Mouse (Mus musculus): ENCODE data around the gene Rbp1. TPM values are rescaled to one million over a fixed set of nuclear protein-coding genes. Genes with fewer than 3 reads are reported as not detected.

The Rbp1 gene
- total and polyA plus RNA-seq, 3 experiments, result 0.08 to 0.21 TPM; not detected in 1

DNA sequence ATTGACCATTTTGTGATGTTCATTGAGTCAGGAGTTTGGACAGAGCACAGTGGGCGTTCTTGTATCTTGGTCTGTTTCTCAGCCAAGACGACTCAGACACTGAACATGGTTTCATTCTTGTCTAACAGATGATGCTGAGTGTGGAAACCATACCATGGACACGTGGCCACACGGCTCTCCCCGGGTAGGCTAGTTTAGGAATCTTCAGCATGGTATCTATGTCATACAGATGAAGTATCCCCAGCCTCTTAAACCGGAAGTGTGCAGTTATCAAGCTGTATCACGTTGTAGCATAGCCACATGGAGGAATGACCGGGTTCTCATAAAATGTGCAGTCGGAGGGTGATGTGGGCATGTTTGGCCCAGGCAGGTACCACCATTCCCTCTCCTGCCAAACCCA is 42.2 kb upstream of the Rbp1 start:
- no peaks in the 10 kb centered on the region for H3K9me3 ChIP-seq (replicated peaks; ENCODE audit: insufficient read depth, low read length)
- H3K4me1 ChIP-seq (ENCODE audit: control insufficient read depth in 1 of 2, insufficient read depth in 2 of 2, low read length in 2 of 2), result peaks cover 0 to 5% of the 10 kb centered on the region in 2 experiments; a peak in 2 of 4 replicates
- no peak overlapping the region for H3K4me3 ChIP-seq (ENCODE audit: control insufficient read depth in 1 of 2, insufficient read depth in 1 of 2, low read depth in 2 of 2, low read length in 2 of 2)
- peak; percentile 36 for DNase-seq (ENCODE audit: low read depth, low spot score)
- H3K36me3 ChIP-seq (ENCODE audit: control insufficient read depth in 1 of 2, insufficient read depth in 2 of 2, low read length in 2 of 2), result 0 out of 4 replicates have a peak, but pooled peaks cover 0 to 2% of the 10 kb centered on the region in 2 experiments
- H3K9ac ChIP-seq (ENCODE audit: control insufficient read depth, low read depth, low read length, poor library complexity, severe bottlenecking), result no peak overlapping the region
- TF ChIP-seq MAX (IDR thresholded peaks at IDR 0.05; ENCODE audit: low read length) (peak; percentile 52; the same call in 1 of the 2 replicates), TCF12 (IDR thresholded peaks at IDR 0.05; ENCODE audit: low read depth, low read length) (0 out of 2 replicates have a peak, but pooled peaks have one; percentile 50), USF1 (IDR thresholded peaks at IDR 0.05; ENCODE audit: low read depth, low read length) (peak; percentile 77), RAD21 (IDR thresholded peaks at IDR 0.05; ENCODE audit: low read depth, low read length) (no peak), MYC (IDR thresholded peaks at IDR 0.05; ENCODE audit: low read depth, low read length) (0 out of 2 replicates have a peak, but pooled peaks have one; percentile 41), JUND (IDR thresholded peaks at IDR 0.05; ENCODE audit: low read depth, low read length) (no peak), EP300 (IDR thresholded peaks at IDR 0.05; ENCODE audit: low read depth in 1 of 2, low read length in 2 of 2) (peak; percentile 12 to 48; a peak in 2 of 4 replicates), USF2 (IDR thresholded peaks at IDR 0.05; ENCODE audit: borderline replicate concordance in 1 of 2, insufficient read depth in 1 of 2, low read depth in 1 of 2, low read length in 2 of 2) (0 out of 4 replicates have a peak, but pooled peaks of 1 of the 2 experiments have one; percentile 9), TAL1 (IDR thresholded peaks at IDR 0.05; ENCODE audit: low read length) (peak; percentile 39)
- no peak overlapping the region for H3K27ac ChIP-seq (ENCODE audit: control insufficient read depth, low read depth, low read length)
- no peaks in the 10 kb centered on the region for H3K27me3 ChIP-seq (ENCODE audit: control insufficient read depth in 1 of 2, insufficient read depth in 2 of 2, low read length in 2 of 2)
- no peaks in the 10 kb centered on the region for H3K79me2 ChIP-seq (ENCODE audit: control insufficient read depth, insufficient read depth, low read length, poor library complexity)

DNA sequence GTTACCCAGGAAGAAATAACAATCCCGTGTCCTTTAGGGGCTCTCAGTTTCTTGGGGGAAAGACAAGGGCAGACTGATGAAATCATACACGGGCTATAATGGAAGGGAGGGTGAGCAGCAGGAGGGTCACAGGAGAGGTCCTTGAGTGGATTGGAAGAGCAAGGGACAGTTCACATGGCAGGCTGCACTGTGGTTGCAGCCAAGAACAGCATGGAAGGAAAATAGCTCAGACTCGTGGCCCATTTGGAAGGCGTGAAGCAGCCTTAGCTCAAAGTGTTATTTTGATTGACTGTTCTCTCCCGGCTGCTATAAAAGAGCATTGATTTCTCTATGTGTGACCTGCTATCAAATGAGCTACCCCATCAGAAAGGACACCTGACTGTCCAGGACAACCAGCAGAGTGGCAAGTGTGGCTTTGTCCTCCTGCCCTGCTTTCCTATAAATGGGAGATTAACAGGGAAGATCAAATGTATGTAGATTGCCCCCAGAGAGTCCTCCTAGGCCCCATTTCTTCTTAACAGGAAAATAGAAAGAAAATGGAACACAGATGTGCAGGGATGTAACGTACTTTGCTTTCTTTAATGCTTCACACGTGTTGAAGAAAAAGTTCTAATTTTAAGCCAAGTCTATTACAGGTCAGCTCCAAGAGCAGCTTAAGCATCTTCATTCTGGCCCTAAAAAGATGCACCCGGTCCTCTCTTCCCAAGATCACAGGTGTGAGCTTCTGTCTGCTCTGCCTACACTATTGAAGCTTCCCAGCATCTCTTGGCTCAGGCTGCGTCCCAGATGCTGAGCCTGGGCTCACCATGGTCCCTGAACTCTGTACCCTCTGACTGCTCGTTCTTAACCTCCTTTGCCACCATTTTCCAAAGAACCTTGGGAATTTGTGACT is 34.8 kb upstream of the Rbp1 start:
- no peak overlapping the region for H3K4me3 ChIP-seq (ENCODE audit: control insufficient read depth in 1 of 2, insufficient read depth in 1 of 2, low read depth in 2 of 2, low read length in 2 of 2)
- no peaks in the 10 kb centered on the region for H3K36me3 ChIP-seq (ENCODE audit: control insufficient read depth in 1 of 2, insufficient read depth in 2 of 2, low read length in 2 of 2)
- H3K4me1 ChIP-seq (ENCODE audit: control insufficient read depth in 1 of 2, insufficient read depth in 2 of 2, low read length in 2 of 2), result no peaks in the 10 kb centered on the region
- no peaks in the 10 kb centered on the region for H3K9me3 ChIP-seq (replicated peaks; ENCODE audit: insufficient read depth, low read length)
- no peak for DNase-seq (ENCODE audit: low read depth, low spot score)
- H3K27ac ChIP-seq (ENCODE audit: control insufficient read depth, low read depth, low read length), result no peak overlapping the region
- TF ChIP-seq KAT2A (conservative IDR thresholded peaks at IDR 0.05; ENCODE audit: low read depth, low read length) (no peak), GABPA (IDR thresholded peaks at IDR 0.05; ENCODE audit: low read depth, low read length) (no peak), RCOR1 (IDR thresholded peaks at IDR 0.05; ENCODE audit: low read depth, low read length) (no peak), MXI1 (IDR thresholded peaks at IDR 0.05; ENCODE audit: low read depth, low read length) (no peak), MAX (IDR thresholded peaks at IDR 0.05; ENCODE audit: low read length) (no peak), TAL1 (IDR thresholded peaks at IDR 0.05; ENCODE audit: low read length) (no peak), POLR2AphosphoS2 (IDR thresholded peaks at IDR 0.05; ENCODE audit: low read length) (no peak), EP300 (IDR thresholded peaks at IDR 0.05; ENCODE audit: low read depth in 1 of 2, low read length in 2 of 2) (no peak), NRF1 (IDR thresholded peaks at IDR 0.05; ENCODE audit: insufficient read depth, low read depth, low read length, poor library complexity, severe bottlenecking) (no peak), POLR2A (IDR thresholded peaks at IDR 0.05; ENCODE audit: control insufficient read depth in 1 of 2, insufficient read depth in 1 of 2, low read depth in 1 of 2, low read length in 2 of 2, poor library complexity in 1 of 2) (no peak), USF1 (IDR thresholded peaks at IDR 0.05; ENCODE audit: low read depth, low read length) (no peak), RAD21 (IDR thresholded peaks at IDR 0.05; ENCODE audit: low read depth, low read length) (no peak), BHLHE40 (IDR thresholded peaks at IDR 0.05; ENCODE audit: borderline replicate concordance, low read depth, low read length) (no peak), USF2 (IDR thresholded peaks at IDR 0.05; ENCODE audit: borderline replicate concordance in 1 of 2, insufficient read depth in 1 of 2, low read depth in 1 of 2, low read length in 2 of 2) (no peak), HCFC1 (IDR thresholded peaks at IDR 0.05; ENCODE audit: low read depth, low read length) (no peak), MYB (IDR thresholded peaks at IDR 0.05; ENCODE audit: low read depth, low read length) (no peak), JUND (IDR thresholded peaks at IDR 0.05; ENCODE audit: low read depth, low read length) (no peak), CTCF (IDR thresholded peaks at IDR 0.05 in 2 of 3, conservative IDR thresholded peaks at IDR 0.05 in 1 of 3; ENCODE audit: control insufficient read depth in 1 of 3, insufficient read depth in 1 of 3, low read depth in 2 of 3, low read length in 3 of 3, poor library complexity in 1 of 3, severe bottlenecking in 1 of 3) (no peak), UBTF (IDR thresholded peaks at IDR 0.05; ENCODE audit: borderline replicate concordance, insufficient read depth, low read depth, low read length) (no peak), TCF12 (IDR thresholded peaks at IDR 0.05; ENCODE audit: low read depth, low read length) (no peak)
- H3K79me2 ChIP-seq (ENCODE audit: control insufficient read depth, insufficient read depth, low read length, poor library complexity), result no peaks in the 10 kb centered on the region
- no peaks in the 10 kb centered on the region for H3K27me3 ChIP-seq (ENCODE audit: control insufficient read depth in 1 of 2, insufficient read depth in 2 of 2, low read length in 2 of 2)
- H3K9ac ChIP-seq (ENCODE audit: control insufficient read depth, low read depth, low read length, poor library complexity, severe bottlenecking), result no peak overlapping the region

Data from MEL (cell line).